In the genomic region with DNA sequence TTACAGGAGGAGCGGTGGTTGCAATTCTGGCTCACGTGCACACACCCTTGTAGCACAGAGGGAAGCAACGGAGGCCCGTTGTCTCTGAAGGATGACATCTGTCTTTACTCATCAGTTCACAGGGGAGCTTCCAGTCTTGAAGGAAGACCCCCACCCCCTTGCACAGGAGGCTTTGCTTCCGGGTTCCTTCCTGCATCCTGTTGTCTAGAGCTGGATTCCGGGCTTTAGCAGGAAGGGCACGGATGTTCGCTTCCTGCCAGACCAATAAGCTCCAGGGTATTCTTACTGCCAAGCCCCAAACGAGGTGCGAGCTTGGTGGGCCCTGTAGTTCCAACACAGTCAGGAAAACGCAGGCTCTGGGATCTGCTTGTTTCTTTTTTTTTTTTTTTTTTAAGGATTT, we compare ENCODE assay signal across 11 mouse cellular contexts. TPM values are rescaled to one million over a fixed set of nuclear protein-coding genes. Genes with fewer than 3 reads are reported as not detected.
DNase-seq lines count a peak whose midpoint lies in the region; ATAC-seq lines count a peak whose summit lies in the region.
"Had no signal": no experiment of that assay in that cellular context is flagged by ENCODE, and none has a peak within 500 bp of the region (broad histone marks: within the 10 kb centered on the region; RNA-seq: fewer than 3 reads in every experiment).

No protein-coding gene starts in this region.

- no peak overlapping the region for H3K9ac ChIP-seq in hindbrain, embryonic 16.5 days (ENCODE audit: low read depth, low read length)
- no peak overlapping the region for H3K9ac ChIP-seq in embryonic facial prominence, embryonic 13.5 days
- H3K9ac ChIP-seq in heart, embryonic 15.5 days, result no peak overlapping the region
- H3K9ac ChIP-seq: neural tube, embryonic 15.5 days had no signal

- H3K4me3 ChIP-seq in hindbrain, embryonic 10.5 days, result no peak overlapping the region
- no peak overlapping the region for H3K4me3 ChIP-seq in hindbrain, embryonic 16.5 days (ENCODE audit: low read length)
- H3K4me3 ChIP-seq in embryonic facial prominence, embryonic 13.5 days, result no peak overlapping the region
- no peak overlapping the region for H3K4me3 ChIP-seq in heart, embryonic 15.5 days
- H3K4me3 ChIP-seq: neural tube, embryonic 15.5 days had no signal

- no peak overlapping the region for H3K27ac ChIP-seq in hindbrain, embryonic 10.5 days
- no peak overlapping the region for H3K27ac ChIP-seq in hindbrain, embryonic 16.5 days (ENCODE audit: low read depth, low read length)
- H3K27ac ChIP-seq in embryonic facial prominence, embryonic 13.5 days, result no peak overlapping the region
- H3K27ac ChIP-seq in heart, embryonic 15.5 days, result no peak overlapping the region
- H3K27ac ChIP-seq: hindbrain, postnatal 0 days; neural tube, embryonic 15.5 days had no signal

- DNase-seq in hindbrain, embryonic 10.5 days (ENCODE audit: low spot score), result peak; percentile 10
- peak; percentile 27 to 53 for DNase-seq in kidney, postnatal 4 days
- no peak for DNase-seq in ovary, postnatal 36 days (ENCODE audit: low spot score)
- DNase-seq in right cerebral cortex, adult 18-20 months, result no peak
- DNase-seq in left cerebral cortex, adult 9 months (ENCODE audit: low spot score in 2 of 2), result no peak
- DNase-seq: cerebellum, adult 11-12 months had no signal

- H3K4me2 ChIP-seq in hindbrain, embryonic 16.5 days (ENCODE audit: low read length), result no peak overlapping the region
- peak overlapping the region; percentile 11; the same call in 1 of the 2 replicates for H3K4me2 ChIP-seq in embryonic facial prominence, embryonic 13.5 days
- H3K4me2 ChIP-seq in heart, embryonic 15.5 days, result peak overlapping the region; percentile 16; the same call in 1 of the 2 replicates
- H3K4me2 ChIP-seq: neural tube, embryonic 15.5 days had no signal

- no peaks in the 10 kb centered on the region for H3K36me3 ChIP-seq in hindbrain, embryonic 10.5 days
- no peaks in the 10 kb centered on the region for H3K36me3 ChIP-seq in hindbrain, embryonic 16.5 days (ENCODE audit: control insufficient read depth, insufficient read depth, low read length)
- no peaks in the 10 kb centered on the region for H3K36me3 ChIP-seq in embryonic facial prominence, embryonic 13.5 days
- H3K36me3 ChIP-seq in heart, embryonic 15.5 days, result no peaks in the 10 kb centered on the region
- H3K36me3 ChIP-seq: neural tube, embryonic 15.5 days had no signal

- H3K4me1 ChIP-seq in hindbrain, embryonic 10.5 days (replicated peaks), result no peaks in the 10 kb centered on the region
- H3K4me1 ChIP-seq in hindbrain, embryonic 16.5 days (ENCODE audit: control insufficient read depth, insufficient read depth, low read depth, low read length), result no peaks in the 10 kb centered on the region
- H3K4me1 ChIP-seq in embryonic facial prominence, embryonic 13.5 days, result no peaks in the 10 kb centered on the region
- peaks cover 7% of the 10 kb centered on the region for H3K4me1 ChIP-seq in heart, embryonic 15.5 days (replicated peaks)
- H3K4me1 ChIP-seq: neural tube, embryonic 15.5 days had no signal

- 85% methylated on average over 11 of the region's 11 CpGs for WGBS in hindbrain, embryonic 10.5 days
- WGBS in hindbrain, embryonic 16.5 days, result 72% methylated on average over 11 of the region's 11 CpGs
- WGBS in embryonic facial prominence, embryonic 13.5 days, result 48% methylated on average over 11 of the region's 11 CpGs
- WGBS in heart, embryonic 15.5 days, result 51% methylated on average over 11 of the region's 11 CpGs

- peaks cover 15% of the 10 kb centered on the region for H3K27me3 ChIP-seq in hindbrain, embryonic 10.5 days (ENCODE audit: insufficient read depth, poor library complexity, severe bottlenecking)
- no peaks in the 10 kb centered on the region for H3K27me3 ChIP-seq in hindbrain, embryonic 16.5 days (replicated peaks; ENCODE audit: control insufficient read depth, insufficient read depth, low read length)
- H3K27me3 ChIP-seq in embryonic facial prominence, embryonic 13.5 days, result peaks cover 15% of the 10 kb centered on the region
- no peaks in the 10 kb centered on the region; the same call in 1 of the 2 replicates for H3K27me3 ChIP-seq in heart, embryonic 15.5 days
- H3K27me3 ChIP-seq: neural tube, embryonic 15.5 days had no signal

- no peaks in the 10 kb centered on the region for H3K9me3 ChIP-seq in hindbrain, embryonic 10.5 days
- H3K9me3 ChIP-seq in hindbrain, embryonic 16.5 days (ENCODE audit: control insufficient read depth, low read length), result no peaks in the 10 kb centered on the region
- no peaks in the 10 kb centered on the region for H3K9me3 ChIP-seq in embryonic facial prominence, embryonic 13.5 days
- H3K9me3 ChIP-seq in heart, embryonic 15.5 days (replicated peaks), result no peaks in the 10 kb centered on the region
- H3K9me3 ChIP-seq: neural tube, embryonic 15.5 days had no signal

- ATAC-seq in hindbrain, embryonic 16.5 days, result no peak
- no peak for ATAC-seq in embryonic facial prominence, embryonic 13.5 days (ENCODE audit: insufficient number of reproducible peaks, insufficient read depth, low FRiP score, low TSS enrichment, low read depth)
- ATAC-seq in heart, embryonic 15.5 days (replicated peaks; ENCODE audit: insufficient number of reproducible peaks, insufficient read depth, low FRiP score, low read depth), result no peak
- ATAC-seq: hindbrain, postnatal 0 days had no signal

RNA-seq across cellular contexts. Expression of a gene that starts 16.8 kb away (rescaled TPM):
- 7.0 and 8.6 TPM in 2 replicates for polyA plus RNA-seq in hindbrain, embryonic 10.5 days (2016; fragmentation: Nextera tagmentation; extraction: Ambion mirVana)
- 11.2 and 12.4 TPM in 2 replicates for polyA plus RNA-seq in hindbrain, embryonic 16.5 days (2015; fragmentation: Nextera tagmentation; extraction: Ambion mirVana)
- polyA plus RNA-seq in embryonic facial prominence, embryonic 13.5 days (2015; fragmentation: Nextera tagmentation; extraction: Ambion mirVana), result 10.4 and 11.8 TPM in 2 replicates
- 3.3 and 4.7 TPM in 2 replicates for polyA plus RNA-seq in heart, embryonic 15.5 days (2015; fragmentation: Nextera tagmentation; extraction: Ambion mirVana)

RNA-seq across cellular contexts. Expression of a gene that starts 17.8 kb away (rescaled TPM):
- 44.9 and 48.0 TPM in 2 replicates for polyA plus RNA-seq in hindbrain, embryonic 10.5 days (2016; fragmentation: Nextera tagmentation; extraction: Ambion mirVana)
- polyA plus RNA-seq in hindbrain, embryonic 16.5 days (2015; fragmentation: Nextera tagmentation; extraction: Ambion mirVana), result 23.4 and 34.0 TPM in 2 replicates
- polyA plus RNA-seq in embryonic facial prominence, embryonic 13.5 days (2015; fragmentation: Nextera tagmentation; extraction: Ambion mirVana), result 30.8 and 42.4 TPM in 2 replicates
- polyA plus RNA-seq in heart, embryonic 15.5 days (2015; fragmentation: Nextera tagmentation; extraction: Ambion mirVana), result 16.9 and 18.7 TPM in 2 replicates

RNA-seq across cellular contexts. Expression of a gene that starts 59.0 kb away (rescaled TPM):
- polyA plus RNA-seq in hindbrain, embryonic 10.5 days (2016; fragmentation: Nextera tagmentation; extraction: Ambion mirVana), result 47.0 and 56.5 TPM in 2 replicates
- polyA plus RNA-seq in hindbrain, embryonic 16.5 days (2015; fragmentation: Nextera tagmentation; extraction: Ambion mirVana), result 40.5 and 43.2 TPM in 2 replicates
- polyA plus RNA-seq in embryonic facial prominence, embryonic 13.5 days (2015; fragmentation: Nextera tagmentation; extraction: Ambion mirVana), result 42.8 and 47.2 TPM in 2 replicates
- 26.4 and 38.1 TPM in 2 replicates for polyA plus RNA-seq in heart, embryonic 15.5 days (2015; fragmentation: Nextera tagmentation; extraction: Ambion mirVana)

Comparison
In these comparisons a context has a peak if more than half of its experiments do, and no peak if none do; other contexts are left out.
1. DNase-seq: peak in hindbrain, embryonic 10.5 days (single experiment) and kidney, postnatal 4 days (2 of 2); none in ovary, postnatal 36 days (single experiment), right cerebral cortex, adult 18-20 months (single experiment) and left cerebral cortex, adult 9 months (0 of 2).